Mouse (Mus musculus): Measurements from ENCODE around the gene Samd14.

GRCm38 (mm10) chr11:94987851-94988250 lies 21.8 kb upstream of the Samd14 start:
- TF ChIP-seq POLR2A (IDR thresholded peaks at IDR 0.05; ENCODE audit: low read depth, low read length) (no peak), CTCF (IDR thresholded peaks at IDR 0.05; ENCODE audit: borderline replicate concordance, insufficient read depth, low read length) (no peak)

Data from embryonic fibroblast, embryonic 13.5 days (primary cell).